ENCODE assay signal across 11 mouse cellular contexts in genomic region chr7:51617941-51618340, GRCm38 (mm10). TPM values are rescaled to one million over a fixed set of nuclear protein-coding genes. Genes with fewer than 3 reads are reported as not detected.
A peak's percentile ranks its signal among the peaks of the same experiment; 100 is the strongest.
DNase-seq lines count a peak whose midpoint lies in the region; ATAC-seq and TF ChIP-seq lines count a peak whose summit lies in the region.
"Had no signal": no experiment of that assay in that cellular context is flagged by ENCODE, and none has a peak within 500 bp of the region (broad histone marks: within the 10 kb centered on the region; RNA-seq: fewer than 3 reads in every experiment).

No protein-coding gene starts in this region.

- TF ChIP-seq POLR2A in thymus, adult 2 months (IDR thresholded peaks at IDR 0.05; ENCODE audit: control insufficient read depth, extremely low read depth, insufficient read depth, low read length, poor library complexity) = no peak

- H3K4me2 ChIP-seq in midbrain, embryonic 11.5 days = no peak overlapping the region

- no peak overlapping the region for H3K27ac ChIP-seq in gastrocnemius, adult 2 months
- no peak overlapping the region for H3K27ac ChIP-seq in midbrain, embryonic 11.5 days (ENCODE audit: low read depth, low read length)
- no peak overlapping the region for H3K27ac ChIP-seq in midbrain, embryonic 10.5 days (replicated peaks)
- no peak overlapping the region for H3K27ac ChIP-seq in thymus, adult 2 months (ENCODE audit: control insufficient read depth, insufficient read depth, low read length)

- H3K4me3 ChIP-seq in gastrocnemius, adult 2 months = no peak overlapping the region
- H3K4me3 ChIP-seq in midbrain, embryonic 11.5 days (ENCODE audit: low read depth, low read length) = no peak overlapping the region
- no peak overlapping the region for H3K4me3 ChIP-seq in midbrain, embryonic 10.5 days
- H3K4me3 ChIP-seq in thymus, adult 2 months (ENCODE audit: control insufficient read depth, insufficient read depth, low read length) = no peak overlapping the region

- H3K9me3 ChIP-seq in midbrain, embryonic 11.5 days (ENCODE audit: control insufficient read depth, low read length) = no peaks in the 10 kb centered on the region
- H3K9me3 ChIP-seq in midbrain, embryonic 10.5 days (replicated peaks) = no peaks in the 10 kb centered on the region

- H3K36me3 ChIP-seq in midbrain, embryonic 11.5 days (ENCODE audit: control insufficient read depth, insufficient read depth, low read length) = no peaks in the 10 kb centered on the region
- H3K36me3 ChIP-seq in midbrain, embryonic 10.5 days = no peaks in the 10 kb centered on the region
- no peaks in the 10 kb centered on the region for H3K36me3 ChIP-seq in thymus, adult 2 months (ENCODE audit: control insufficient read depth, insufficient read depth, low read length)

- TF ChIP-seq CTCF in gastrocnemius, adult 2 months (IDR thresholded peaks at IDR 0.05) = peak; percentile 56
- no peak for TF ChIP-seq CTCF in thymus, adult 2 months (IDR thresholded peaks at IDR 0.05; ENCODE audit: borderline replicate concordance, control insufficient read depth, extremely low read depth, insufficient read depth, low read length, poor library complexity)

- peaks cover 17% of the 10 kb centered on the region for H3K27me3 ChIP-seq in midbrain, embryonic 11.5 days (ENCODE audit: control insufficient read depth, insufficient read depth, low read length)
- peaks cover 31% of the 10 kb centered on the region for H3K27me3 ChIP-seq in midbrain, embryonic 10.5 days (ENCODE audit: low read depth, poor library complexity, severe bottlenecking)
- no peaks in the 10 kb centered on the region for H3K27me3 ChIP-seq in thymus, adult 2 months (ENCODE audit: control insufficient read depth, insufficient read depth, low read length)

- intact Hi-C loops in gastrocnemius, adult 2 months (cut with DNase I) = no loop called here
- intact Hi-C loops in left cerebral cortex, postnatal 25 days (cut with DNase I) = loop anchor here (1.0 to 2.0 kb wide), 2 partner anchors 198 to 355 kb away; no protein-coding TSS in a partner anchor

- ATAC-seq in midbrain, embryonic 11.5 days (ENCODE audit: low FRiP score) = no peak

- no peak overlapping the region for H3K9ac ChIP-seq in midbrain, embryonic 11.5 days (ENCODE audit: low read length)

- DNase-seq in gastrocnemius, adult 2 months = no peak
- no peak for DNase-seq in gastrocnemius, postnatal 10 days
- DNase-seq in midbrain, embryonic 11.5 days (ENCODE audit: low spot score, missing footprints) = peak; percentile 87
- DNase-seq in midbrain, embryonic 10.5 days (ENCODE audit: low spot score) = no peak
- peak; percentile 40 for DNase-seq in forelimb bud, embryonic 11.5 days (ENCODE audit: low read depth, low spot score)
- no peak for DNase-seq in thymus, adult 2 months
- DNase-seq in left cerebral cortex, postnatal 25 days (ENCODE audit: low spot score in 2 of 2) = no peak
- DNase-seq in frontal cortex, postnatal 25 days (ENCODE audit: low spot score in 2 of 2) = no peak
- DNase-seq: lung, postnatal 10 days had no signal

- no peaks in the 10 kb centered on the region for H3K4me1 ChIP-seq in midbrain, embryonic 11.5 days (ENCODE audit: control insufficient read depth, insufficient read depth, low read length)
- peaks cover 8% of the 10 kb centered on the region for H3K4me1 ChIP-seq in midbrain, embryonic 10.5 days
- no peaks in the 10 kb centered on the region for H3K4me1 ChIP-seq in thymus, adult 2 months (replicated peaks; ENCODE audit: control insufficient read depth, insufficient read depth, low read length)

RNA-seq across cellular contexts. Expression of gene Slc17a6, which starts 3.9 kb away (rescaled TPM):
- not detected for total RNA-seq in gastrocnemius, adult 2 months (2021)
- under 1 TPM in 1 of 2 experiments, not detected in 1; 0.14 TPM for total RNA-seq in gastrocnemius, postnatal 10 days (2021)
- 35.5 and 39.0 TPM in 2 replicates for polyA plus RNA-seq in midbrain, embryonic 11.5 days (2014; fragmentation: Nextera tagmentation; extraction: Ambion mirVana)
- polyA plus RNA-seq in midbrain, embryonic 10.5 days (2016; fragmentation: Nextera tagmentation; extraction: Ambion mirVana) = 6.6 and 15.8 TPM in 2 replicates
- 0.18 TPM in 1 of 2 replicates, not detected in the other for polyA plus RNA-seq in thymus, adult 2 months (2012; rRNA removed)
- 10 to 100 TPM; 31.1 to 33.8 TPM for total RNA-seq in left cerebral cortex, postnatal 25 days (2021)
- total RNA-seq: heart, postnatal 10 days had no signal
- polyA plus RNA-seq: stomach, embryonic 14.5 days had no signal

Comparison
In these comparisons a context has a peak if more than half of its experiments do, and no peak if none do; other contexts are left out.
1. DNase-seq: peak in midbrain, embryonic 11.5 days (single experiment) and forelimb bud, embryonic 11.5 days (single experiment); none in gastrocnemius, adult 2 months (single experiment), gastrocnemius, postnatal 10 days (single experiment), midbrain, embryonic 10.5 days (single experiment), thymus, adult 2 months (single experiment), left cerebral cortex, postnatal 25 days (0 of 2) and frontal cortex, postnatal 25 days (0 of 2).
2. RNA of gene Slc17a6, which starts 3.9 kb away (total RNA-seq): 31.1 to 33.8 TPM in left cerebral cortex, postnatal 25 days; 0.14 TPM in gastrocnemius, postnatal 10 days and not detected in gastrocnemius, adult 2 months; every median in the first group is over 10 times any median in the second.